Mouse (Mus musculus) MEL (cell line): ENCODE measurements around the gene Scnn1a. TPM values are rescaled to one million over a fixed set of nuclear protein-coding genes. Genes with fewer than 3 reads are reported as not detected.

Source experiments
- polyA plus RNA-seq, 2 experiments: library from polyadenylated mRNA; stranded (reverse) in 1 of 2; unstranded in 1 of 2; fragments of >175 nt in 1 of 2; fragments of >200 nt in 1 of 2; gene quantifications; 2 replicates each; pipeline versions ENCODE4 v1.2.1 to v1.2.4; 2012; ENCODE audit warnings: low replicate concordance in 2 of 2, low read depth in 1 of 2; ENCODE audit not compliant: insufficient read length in 2 of 2, insufficient read depth in 1 of 2, missing spikeins in 1 of 2
- total RNA-seq: library from RNA; depleted of rRNA; stranded (reverse); fragments of 300-350 nt; gene quantifications from 2 replicates; pipeline ENCODE4 v1.2.3, GENCODE M21; 2012; rRNA removed

Scnn1a gene
- total and polyA plus RNA-seq, 3 experiments: 0.50 TPM; not detected in 2

Other genes starting within 250 kb of the Scnn1a start
- 173 and 193 TPM in 2 replicates for gene Chd4, start 224.7 kb upstream of the Scnn1a start, total RNA-seq
- gene Chd4, start 224.7 kb upstream of the Scnn1a start, polyA plus RNA-seq: 100 to 1,000 TPM in 1 of 2 experiments, 10 to 100 TPM in 1; 93.0 to 232 TPM
- gene Nop2, start 188.8 kb upstream of the Scnn1a start, total RNA-seq: 210 and 263 TPM in 2 replicates
- gene Nop2, start 188.8 kb upstream of the Scnn1a start, polyA plus RNA-seq: 100 to 1,000 TPM; 221 to 337 TPM
- gene Iffo1, start 175.4 kb upstream of the Scnn1a start, total RNA-seq: 75.4 and 96.1 TPM in 2 replicates
- 10 to 100 TPM in 1 of 2 experiments, not detected in 1; 96.9 TPM for gene Iffo1, start 175.4 kb upstream of the Scnn1a start, polyA plus RNA-seq
- 723 and 1,144 TPM in 2 replicates for gene Gapdh, start 154.2 kb upstream of the Scnn1a start, total RNA-seq
- 1,000 to 10,000 TPM in 1 of 2 experiments, not detected in 1; 1,834 TPM for gene Gapdh, start 154.2 kb upstream of the Scnn1a start, polyA plus RNA-seq
- 86.6 and 88.8 TPM in 2 replicates for gene Ncapd2, start 129.0 kb upstream of the Scnn1a start, total RNA-seq
- 100 to 1,000 TPM in 1 of 2 experiments, not detected in 1; 394 TPM for gene Ncapd2, start 129.0 kb upstream of the Scnn1a start, polyA plus RNA-seq
- gene Mrpl51, start 128.9 kb upstream of the Scnn1a start, total RNA-seq: 208 and 251 TPM in 2 replicates
- 100 to 1,000 TPM in 1 of 2 experiments, not detected in 1; 286 TPM for gene Mrpl51, start 128.9 kb upstream of the Scnn1a start, polyA plus RNA-seq
- 1.1 and 1.5 TPM in 2 replicates for gene Vamp1, start 105.1 kb upstream of the Scnn1a start, total RNA-seq
- 1 to 10 TPM in 1 of 2 experiments, not detected in 1; 5.5 TPM for gene Vamp1, start 105.1 kb upstream of the Scnn1a start, polyA plus RNA-seq
- gene Tapbpl, start 88.8 kb upstream of the Scnn1a start, total RNA-seq: 2.1 and 2.5 TPM in 2 replicates
- 1 to 10 TPM in 1 of 2 experiments, not detected in 1; 5.2 TPM for gene Tapbpl, start 88.8 kb upstream of the Scnn1a start, polyA plus RNA-seq
- gene Cd27, start 83.6 kb upstream of the Scnn1a start, total RNA-seq: not detected in 2 replicates
- under 1 TPM in 1 of 2 experiments, not detected in 1; 0.46 TPM for gene Cd27, start 83.6 kb upstream of the Scnn1a start, polyA plus RNA-seq
- gene Tuba3a, start 34.6 kb upstream of the Scnn1a start, total RNA-seq: not detected in 2 replicates
- gene Tuba3a, start 34.6 kb upstream of the Scnn1a start, polyA plus RNA-seq: under 1 TPM in 1 of 2 experiments, not detected in 1; 0.06 TPM
- 35.0 and 47.6 TPM in 2 replicates for gene Ltbr, start 6.8 kb upstream of the Scnn1a start, total RNA-seq
- gene Ltbr, start 6.8 kb upstream of the Scnn1a start, polyA plus RNA-seq: 10 to 100 TPM in 1 of 2 experiments, not detected in 1; 64.2 TPM
- gene Tnfrsf1a, start 28.7 kb downstream of the Scnn1a start, total RNA-seq: 16.6 and 22.0 TPM in 2 replicates
- 10 to 100 TPM in 1 of 2 experiments, not detected in 1; 43.4 TPM for gene Tnfrsf1a, start 28.7 kb downstream of the Scnn1a start, polyA plus RNA-seq
- not detected in 2 replicates for gene Plekhg6, start 60.1 kb downstream of the Scnn1a start, total RNA-seq
- under 1 TPM in 1 of 2 experiments, not detected in 1; 0.13 TPM for gene Plekhg6, start 60.1 kb downstream of the Scnn1a start, polyA plus RNA-seq
- 3.6 and 4.2 TPM in 2 replicates for gene Cd9, start 174.1 kb downstream of the Scnn1a start, total RNA-seq
- 10 to 100 TPM in 1 of 2 experiments, not detected in 1; 10.9 TPM for gene Cd9, start 174.1 kb downstream of the Scnn1a start, polyA plus RNA-seq
- gene Vwf, start 226.1 kb downstream of the Scnn1a start, total RNA-seq: 0.13 and 0.42 TPM in 2 replicates
- under 1 TPM in 1 of 2 experiments, not detected in 1; 0.29 TPM for gene Vwf, start 226.1 kb downstream of the Scnn1a start, polyA plus RNA-seq